Mouse (Mus musculus) T-cell, adult 2 months (primary cell): Measurements from ENCODE around the gene Gtf2i.
A peak's percentile ranks its signal among the peaks of the same experiment; 100 is the strongest.

Source experiments
- DNase-seq: peaks from one replicate; pipeline ENCODE4 v3.0.0; 2022; ENCODE audit warnings: low spot score

Gtf2i gene

GRCm38 (mm10) chr5:134243661-134244436 lies 70.7 kb downstream of the Gtf2i start:
- peak; percentile 55 for DNase-seq

- no peak for DNase-seq
Observed at GRCm38 (mm10) chr5:134241831-134242230, 72.7 kb downstream of the Gtf2i start.

GRCm38 (mm10) chr5:134237936-134238760 lies 76.4 kb downstream of the Gtf2i start:
- no peak for DNase-seq

GRCm38 (mm10) chr5:134237508-134237907 lies 77.1 kb downstream of the Gtf2i start:
- no peak for DNase-seq

- peak; percentile 95 for DNase-seq
Observed at GRCm38 (mm10) chr5:134236796-134237195, 77.8 kb downstream of the Gtf2i start.

GRCm38 (mm10) chr5:134236241-134236640 lies 78.3 kb downstream of the Gtf2i start:
- no peak for DNase-seq

GRCm38 (mm10) chr5:134235111-134235510 lies 79.4 kb downstream of the Gtf2i start:
- DNase-seq: no peak

GRCm38 (mm10) chr5:134234205-134234604 lies 80.4 kb downstream of the Gtf2i start:
- peak; percentile 54 for DNase-seq

- peak; percentile 65 for DNase-seq
Observed at GRCm38 (mm10) chr5:134233244-134233651, 81.3 kb downstream of the Gtf2i start.

GRCm38 (mm10) chr5:134232568-134232967 lies 82.0 kb downstream of the Gtf2i start:
- DNase-seq: no peak

GRCm38 (mm10) chr5:134232111-134232510 lies 82.4 kb downstream of the Gtf2i start:
- peak; percentile 75 for DNase-seq

- no peak for DNase-seq
Observed at GRCm38 (mm10) chr5:134231376-134231775, 83.2 kb downstream of the Gtf2i start.

GRCm38 (mm10) chr5:134229391-134229790 lies 85.2 kb downstream of the Gtf2i start, which contains the start of gene Ncf1:
Gene Ncf1 (minus strand): TSS chr5:134229625.
- no peak for DNase-seq

- no peak for DNase-seq
Observed at GRCm38 (mm10) chr5:134228249-134228638, 86.3 kb downstream of the Gtf2i start.

- peak; percentile 63 for DNase-seq
Observed at GRCm38 (mm10) chr5:134227574-134228248, 86.8 kb downstream of the Gtf2i start.

- DNase-seq: no peak
Observed at GRCm38 (mm10) chr5:134226946-134227345, 87.6 kb downstream of the Gtf2i start.

- no peak for DNase-seq
Observed at GRCm38 (mm10) chr5:134225110-134225901, 89.3 kb downstream of the Gtf2i start.

GRCm38 (mm10) chr5:134221708-134222150 lies 92.8 kb downstream of the Gtf2i start:
- no peak for DNase-seq

- no peak for DNase-seq
Observed at GRCm38 (mm10) chr5:134221278-134221677, 93.3 kb downstream of the Gtf2i start.

GRCm38 (mm10) chr5:134217900-134218299 lies 96.7 kb downstream of the Gtf2i start:
- DNase-seq: no peak

- DNase-seq: no peak
Observed at GRCm38 (mm10) chr5:134214021-134214806, 100.3 kb downstream of the Gtf2i start.
